Mouse (Mus musculus) thymus, postnatal 10 days (tissue): Measurements from ENCODE around the gene Hist1h2ai.
A peak's percentile ranks its signal among the peaks of the same experiment; 100 is the strongest.

Source experiments
- DNase-seq, 2 experiments: peaks; one replicate each; pipeline ENCODE4 v3.0.0; 2021; ENCODE audit warnings: low spot score in 2 of 2

The Hist1h2ai gene

GRCm38 (mm10) chr13:21727948-21728572 lies 11.8 kb downstream of the Hist1h2ai start:
- DNase-seq = no peak

DNA sequence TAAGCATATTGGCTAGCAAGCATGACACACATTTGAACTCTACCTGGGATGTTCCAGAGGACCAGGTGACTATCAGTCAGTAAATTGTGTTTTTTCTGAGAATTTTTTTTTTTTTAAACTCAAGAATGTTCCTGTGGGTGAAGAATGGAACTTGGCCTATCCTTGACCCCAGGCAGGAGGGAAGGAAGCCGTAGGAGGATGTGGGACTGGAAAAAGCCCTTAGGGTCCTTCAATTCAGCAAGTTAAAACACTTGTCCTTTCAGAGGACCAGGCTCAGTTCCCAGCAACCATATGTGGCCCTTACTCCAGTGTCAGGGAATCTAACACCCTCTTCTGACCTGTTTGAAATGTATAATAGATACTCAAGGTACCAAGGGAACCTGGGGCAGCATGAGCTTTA lies 13.3 kb downstream of the Hist1h2ai start:
- no peak for DNase-seq

DNA sequence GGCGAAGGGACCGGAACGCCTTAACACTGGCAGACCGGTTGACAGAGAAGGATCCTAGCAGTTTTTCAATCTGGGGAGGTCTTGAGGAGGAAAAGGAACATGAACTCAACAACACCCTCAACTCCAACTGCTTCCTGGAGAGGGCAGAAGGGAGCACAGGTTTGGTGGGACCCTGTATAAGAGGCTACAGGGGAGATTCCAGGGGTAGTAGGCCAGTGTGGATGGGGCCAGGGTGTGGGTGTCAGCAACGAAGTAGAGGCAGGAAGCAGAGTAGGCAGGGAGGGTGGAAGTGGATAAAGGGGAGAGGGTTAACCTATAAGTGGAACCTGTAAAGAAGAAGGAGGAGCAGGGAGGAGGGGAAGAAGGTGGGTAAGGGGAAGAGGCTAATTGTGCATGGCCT lies 17.2 kb downstream of the Hist1h2ai start:
- peak in 1 of 2 experiments; percentile 32 for DNase-seq

DNA sequence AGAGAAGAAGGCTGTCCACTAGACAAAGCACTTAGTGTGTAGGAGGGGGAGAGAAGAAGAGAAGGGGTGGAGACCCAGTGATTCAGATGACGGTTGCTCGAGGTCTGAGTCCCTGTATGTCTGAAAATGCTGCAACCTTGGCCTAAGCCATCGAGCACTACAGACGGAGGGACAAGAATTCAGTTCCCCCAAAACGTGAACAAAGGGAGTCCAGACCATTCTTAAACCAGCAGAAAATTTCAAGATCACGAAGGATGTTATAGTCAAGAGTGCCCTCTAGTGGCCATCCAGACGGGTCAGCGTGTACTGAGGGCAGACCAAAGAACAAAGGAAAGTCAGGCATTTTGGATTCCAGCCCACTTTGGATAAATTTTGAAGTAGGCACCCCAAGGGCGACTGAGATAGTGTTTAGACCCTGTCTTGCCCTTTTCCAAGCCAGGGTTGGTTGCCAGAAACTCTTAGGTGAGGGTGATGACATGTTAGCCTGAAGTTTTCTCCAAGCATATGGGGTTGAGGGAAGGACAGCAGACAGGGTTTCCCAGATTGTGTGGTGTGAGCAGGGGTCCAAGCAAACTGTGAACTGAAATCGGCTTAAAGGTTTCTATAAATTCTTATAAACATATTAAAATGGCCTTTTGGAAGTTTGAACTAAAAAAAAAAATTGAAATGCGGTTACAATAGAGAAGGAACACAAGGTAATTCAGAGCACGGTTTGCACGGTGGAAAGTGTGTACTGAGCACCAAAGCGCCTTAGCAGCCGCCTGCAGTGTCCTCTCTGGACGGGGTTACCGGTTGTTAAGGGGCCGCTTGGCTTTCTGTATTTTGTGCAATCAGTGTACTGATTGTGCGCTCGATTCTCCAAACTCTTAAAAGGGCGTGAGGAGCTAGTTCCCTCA lies 18.0 kb downstream of the Hist1h2ai start:
- DNase-seq = peak; percentile 66 to 87

- DNase-seq = peak; percentile 80 to 84
Observed at GRCm38 (mm10) chr13:21734906-21735767, 18.9 kb downstream of the Hist1h2ai start, which contains the start of gene Hist1h4j. Gene Hist1h4j, plus strand, starts transcription at chr13:21735064.

DNA sequence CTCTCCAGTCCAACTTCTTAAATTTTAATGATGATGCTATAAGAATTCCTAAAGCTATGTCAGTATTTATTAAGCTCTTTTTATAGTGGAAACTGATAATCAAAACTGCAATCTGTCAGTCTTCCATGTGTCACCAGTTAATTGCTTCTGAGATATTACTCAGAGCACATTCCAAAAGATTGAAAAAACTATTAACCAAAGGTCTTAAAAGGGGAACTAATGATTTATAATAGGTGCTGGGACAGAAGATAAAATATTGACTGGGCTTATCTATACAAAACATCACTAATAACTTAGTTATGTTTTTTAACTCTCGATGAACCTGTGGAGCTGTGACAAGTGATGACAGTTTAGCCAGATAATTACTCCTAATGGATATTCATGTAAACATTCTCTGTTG lies 28.8 kb downstream of the Hist1h2ai start:
- DNase-seq = no peak

GRCm38 (mm10) chr13:21749387-21750158 lies 33.4 kb downstream of the Hist1h2ai start:
- DNase-seq = no peak

- DNase-seq = peak; percentile 95 to 98
Observed at GRCm38 (mm10) chr13:21750159-21751017, 34.2 kb downstream of the Hist1h2ai start, which contains the start of gene Hist1h4k. Gene Hist1h4k, minus strand, starts transcription at chr13:21750505.

DNA sequence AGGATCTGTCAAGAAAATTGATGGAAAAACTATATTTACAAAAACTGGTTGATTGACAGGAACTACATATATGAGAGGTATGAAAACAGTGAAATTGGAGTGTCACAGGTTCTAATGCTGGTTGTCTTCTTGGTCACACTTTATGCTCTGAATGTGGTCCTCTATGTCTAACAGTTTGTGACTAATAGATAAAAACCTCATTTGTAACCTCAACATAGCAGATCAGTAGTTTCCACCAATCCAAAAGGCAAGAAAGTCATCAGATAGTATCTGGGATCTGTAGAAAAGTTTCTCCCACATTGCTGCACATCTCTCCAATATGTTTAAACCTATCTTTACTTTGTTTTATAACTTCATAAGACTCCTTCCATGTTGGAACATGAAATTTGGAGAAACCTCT lies 35.2 kb downstream of the Hist1h2ai start:
- DNase-seq = no peak

GRCm38 (mm10) chr13:21751827-21752226 lies 35.6 kb downstream of the Hist1h2ai start:
- DNase-seq = no peak

DNA sequence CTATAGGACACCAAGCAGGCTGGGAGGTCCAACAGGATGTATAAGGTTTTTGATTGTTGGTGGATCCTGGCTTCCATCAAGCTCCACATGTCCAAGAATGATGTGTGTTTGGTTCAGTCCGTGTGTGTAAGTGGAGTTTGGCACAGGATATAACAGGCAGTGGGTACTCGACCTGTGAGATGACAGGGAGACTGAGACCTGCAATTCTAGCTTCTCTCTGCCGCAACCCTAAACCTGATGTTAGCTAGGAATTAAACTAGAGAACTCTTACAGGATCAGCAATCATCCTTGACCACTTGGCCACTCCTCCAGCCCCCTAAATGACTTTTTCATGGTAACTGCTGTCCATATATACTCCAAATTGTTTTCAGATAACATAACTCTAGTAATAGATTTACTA lies 36.1 kb downstream of the Hist1h2ai start:
- no peak for DNase-seq

DNA sequence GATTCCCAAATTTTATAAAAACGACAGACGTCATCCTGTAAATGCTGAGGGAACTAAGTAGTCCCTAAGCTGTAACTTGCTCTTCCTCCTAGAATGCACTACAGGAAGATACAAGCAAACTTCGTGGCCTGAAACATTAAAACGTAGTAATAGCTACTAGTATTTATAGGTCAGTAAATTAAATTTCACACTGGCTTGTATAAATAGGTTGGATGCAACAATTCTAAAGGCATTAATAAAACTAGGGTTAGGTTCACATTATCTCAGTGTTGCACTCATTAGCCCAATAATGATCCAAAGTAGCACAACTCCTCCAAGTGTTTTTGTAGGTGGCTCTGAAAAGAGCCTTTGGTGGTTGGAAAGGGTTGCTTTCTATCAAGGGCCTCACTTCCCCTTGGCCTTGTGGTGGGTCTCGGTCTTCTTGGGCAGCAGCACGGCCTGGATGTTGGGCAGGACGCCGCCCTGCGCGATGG lies 36.9 kb downstream of the Hist1h2ai start:
- no peak for DNase-seq

DNA sequence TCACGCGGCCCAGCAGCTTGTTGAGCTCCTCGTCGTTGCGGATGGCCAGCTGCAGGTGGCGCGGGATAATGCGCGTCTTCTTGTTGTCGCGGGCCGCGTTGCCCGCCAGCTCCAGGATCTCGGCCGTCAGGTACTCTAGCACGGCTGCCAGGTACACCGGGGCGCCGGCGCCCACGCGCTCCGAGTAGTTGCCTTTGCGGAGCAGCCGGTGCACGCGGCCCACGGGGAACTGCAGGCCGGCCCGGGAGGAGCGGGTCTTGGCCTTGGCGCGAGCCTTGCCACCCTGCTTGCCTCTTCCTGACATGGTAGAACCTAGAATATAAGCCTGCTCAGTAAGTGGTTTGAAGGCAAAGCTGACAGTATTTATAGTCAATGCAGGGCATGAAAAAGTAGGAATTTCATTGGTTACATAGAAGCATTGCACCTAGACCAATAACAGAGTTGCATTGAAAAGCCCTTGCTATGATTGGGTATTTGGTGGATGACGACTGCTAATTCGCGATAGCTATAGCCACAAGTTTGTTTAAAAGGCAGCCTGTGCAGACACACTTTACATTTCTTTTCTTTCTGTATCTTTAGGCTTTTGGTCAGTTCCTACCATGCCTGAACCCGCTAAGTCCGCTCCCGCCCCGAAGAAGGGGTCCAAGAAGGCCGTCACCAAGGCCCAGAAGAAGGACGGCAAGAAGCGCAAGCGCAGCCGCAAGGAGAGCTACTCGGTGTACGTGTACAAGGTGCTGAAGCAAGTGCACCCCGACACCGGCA lies 37.5 kb downstream of the Hist1h2ai start, which contains the start of the genes Hist1h2ak and Hist1h2bn:
TSS of gene Hist1h2ak (minus strand) at position 304 of the 762 bp plus-strand sequence.
TSS of gene Hist1h2bn (plus strand) at position 600 of the 762 bp plus-strand sequence.
- peak; percentile 75 to 78 for DNase-seq

GRCm38 (mm10) chr13:21754294-21755001 lies 38.2 kb downstream of the Hist1h2ai start:
- peak in 1 of 2 experiments; percentile 40 for DNase-seq

DNA sequence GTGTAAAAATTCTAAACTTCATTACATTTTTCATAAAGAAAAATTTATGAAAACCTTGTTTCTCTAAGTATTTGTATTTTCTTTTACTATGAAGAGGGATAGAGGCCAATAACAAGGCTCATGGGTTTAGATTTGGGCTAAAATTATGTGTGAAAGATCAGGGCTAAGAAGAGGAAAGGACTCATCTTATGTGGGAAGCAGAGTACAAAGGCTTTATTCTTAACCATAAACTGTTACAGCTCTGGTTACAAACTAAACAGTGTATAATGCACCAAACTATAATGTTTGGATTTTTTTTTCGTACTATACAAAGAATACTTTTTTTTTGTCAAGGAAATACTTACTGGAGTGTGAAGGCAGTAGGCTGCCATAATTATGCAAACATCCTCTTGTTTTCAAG lies 39.5 kb downstream of the Hist1h2ai start:
- DNase-seq = no peak
